Mouse (Mus musculus) myocyte (in vitro differentiated cells): Measurements from ENCODE around the gene Rpp25l.

ENCODE experiments used
- CEBPB ChIP-seq: IDR thresholded peaks from 2 replicates; pipeline ENCODE4 v1.6.1; 2011; ENCODE audit warnings: mild to moderate bottlenecking, moderate library complexity; ENCODE audit not compliant: poor library complexity, insufficient read depth, severe bottlenecking
- E2F4 ChIP-seq: IDR thresholded peaks from one replicate; pipeline ENCODE4 v1.6.1; 2011; ENCODE audit warnings: mild to moderate bottlenecking, control low read depth, moderate library complexity; ENCODE audit not compliant: insufficient read depth
- MAX ChIP-seq: IDR thresholded peaks from one replicate; pipeline ENCODE4 v1.6.1; 2011; ENCODE audit warnings: low read depth, mild to moderate bottlenecking, control low read depth
- MYOD1 ChIP-seq, 3 experiments: IDR thresholded peaks; one replicate each; pipeline ENCODE4 v1.6.1; 2011; ENCODE audit warnings: control low read depth in 2 of 3, low read depth in 2 of 3, mild to moderate bottlenecking in 2 of 3, moderate library complexity in 1 of 3; ENCODE audit not compliant: insufficient read length in 2 of 3, control insufficient read depth in 1 of 3
- POLR2A ChIP-seq: IDR thresholded peaks from one replicate; pipeline ENCODE4 v1.6.1; 2011; ENCODE audit warnings: low read depth, mild to moderate bottlenecking, control low read depth, moderate library complexity; ENCODE audit not compliant: insufficient read length
- REST ChIP-seq: IDR thresholded peaks from one replicate; pipeline ENCODE4 v1.6.1; 2011; ENCODE audit warnings: mild to moderate bottlenecking, control low read depth, moderate library complexity; ENCODE audit not compliant: insufficient read depth, insufficient read length
- TCF12 ChIP-seq: IDR thresholded peaks from one replicate; pipeline ENCODE4 v1.6.1; 2011; ENCODE audit warnings: mild to moderate bottlenecking, control low read depth; ENCODE audit not compliant: poor library complexity, insufficient read depth, severe bottlenecking
- TCF3 ChIP-seq: IDR thresholded peaks from one replicate; pipeline ENCODE4 v1.6.1; 2011; ENCODE audit warnings: low read depth, control low read depth; ENCODE audit not compliant: insufficient read length
- USF1 ChIP-seq: IDR thresholded peaks from one replicate; pipeline ENCODE4 v1.6.1; 2011; ENCODE audit warnings: low read depth, mild to moderate bottlenecking, control low read depth, moderate library complexity

DNA sequence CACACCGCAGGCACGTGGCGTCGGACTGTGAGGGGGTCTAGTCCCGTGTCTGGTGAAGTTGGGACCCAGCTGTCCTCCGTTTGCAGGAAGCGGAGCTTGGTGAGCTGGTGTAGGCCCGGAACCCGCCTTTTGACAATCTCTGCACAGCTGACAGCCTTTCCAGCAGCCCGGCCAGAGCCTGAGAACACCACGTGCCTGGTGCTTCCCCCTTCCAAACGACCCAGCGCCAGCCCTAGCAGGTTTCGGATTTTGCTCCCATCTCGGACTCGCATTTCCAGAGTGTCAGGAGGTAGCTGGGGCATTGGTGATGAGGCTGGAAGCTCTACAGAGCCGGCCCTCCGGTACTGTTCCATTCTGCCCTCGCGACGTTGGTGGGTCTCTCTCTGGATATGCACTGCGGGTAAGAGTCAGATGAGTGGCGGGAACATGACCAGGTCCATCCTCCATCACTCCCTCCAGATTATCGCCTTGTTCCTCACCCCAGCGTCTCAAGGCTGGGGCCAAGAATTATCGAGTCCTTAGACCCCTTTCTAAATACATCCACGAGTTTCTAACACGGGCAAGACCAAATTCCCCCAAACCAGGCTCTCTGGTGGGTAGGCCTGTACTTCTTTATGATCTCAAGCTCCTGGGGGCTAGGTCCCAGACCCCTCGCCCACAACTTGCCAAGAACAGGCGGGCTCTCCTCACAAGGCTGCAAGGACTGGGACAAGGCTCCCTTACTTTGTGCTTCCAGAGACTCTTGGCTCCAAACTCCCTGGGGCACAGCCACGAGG, 725 bp downstream of the Rpp25l start:
- TF ChIP-seq POLR2A: no peak
- no peak for TF ChIP-seq E2F4
- TF ChIP-seq TCF3: no peak
- peak in 1 of 3 experiments; percentile 8 for TF ChIP-seq MYOD1 (IDR thresholded peaks at IDR 0.05; ENCODE audit: control insufficient read depth in 1 of 3, insufficient read length in 2 of 3, low read depth in 2 of 3)
- TF ChIP-seq CEBPB: no peak
- TF ChIP-seq TCF12: no peak
- no peak for TF ChIP-seq USF1
- no peak for TF ChIP-seq MAX
- no peak for TF ChIP-seq REST
